Mouse (Mus musculus): ENCODE results near the gene Gm10521.
"Not testable (repeated sequence)": the region's sequence is repeated elsewhere in the genome, so short reads cannot be mapped to it uniquely, and the experiment has no call there.

The Gm10521 gene

GRCm38 (mm10) chr1:171895364-171895763 lies at the start of gene Gm10521:
TSS of gene Gm10521 (plus strand) at chr1:171895664.
- not testable (repeated sequence) for DNase-seq (ENCODE audit: low spot score)

GRCm38 (mm10) chr1:171848201-171848600 lies 47.3 kb upstream of the Gm10521 start:
- DNase-seq (ENCODE audit: low spot score), result no peak

- DNase-seq (ENCODE audit: low spot score), result no peak
Measured at GRCm38 (mm10) chr1:171848757-171849156, 46.7 kb upstream of the Gm10521 start.

GRCm38 (mm10) chr1:171849454-171849853 lies 46.0 kb upstream of the Gm10521 start:
- DNase-seq (ENCODE audit: low spot score), result no peak

- DNase-seq (ENCODE audit: low spot score), result no peak
Measured at GRCm38 (mm10) chr1:171865467-171865866, 30.0 kb upstream of the Gm10521 start.

GRCm38 (mm10) chr1:171886989-171887388 lies 8.5 kb upstream of the Gm10521 start:
- DNase-seq (ENCODE audit: low spot score), result no peak

- no peak for DNase-seq (ENCODE audit: low spot score)
Measured at GRCm38 (mm10) chr1:171904011-171904410, 8.5 kb downstream of the Gm10521 start.

- DNase-seq (ENCODE audit: low spot score), result peak; percentile 37
Measured at GRCm38 (mm10) chr1:171915638-171916458, 20.4 kb downstream of the Gm10521 start.

- DNase-seq (ENCODE audit: low spot score), result peak; percentile 49
Measured at GRCm38 (mm10) chr1:171917305-171918039, 22.0 kb downstream of the Gm10521 start, which contains the start of gene Slamf6. TSS of gene Slamf6 (plus strand) at chr1:171917515.

GRCm38 (mm10) chr1:171918136-171918920 lies 22.9 kb downstream of the Gm10521 start:
- no peak for DNase-seq (ENCODE audit: low spot score)

- peak; percentile 66 for DNase-seq (ENCODE audit: low spot score)
Measured at GRCm38 (mm10) chr1:171919193-171919592, 23.7 kb downstream of the Gm10521 start.

- DNase-seq (ENCODE audit: low spot score), result no peak
Measured at GRCm38 (mm10) chr1:171919901-171920510, 24.5 kb downstream of the Gm10521 start.

- DNase-seq (ENCODE audit: low spot score), result peak; percentile 66
Measured at GRCm38 (mm10) chr1:171920989-171921621, 25.6 kb downstream of the Gm10521 start.

GRCm38 (mm10) chr1:171921641-171922040 lies 26.2 kb downstream of the Gm10521 start:
- DNase-seq (ENCODE audit: low spot score), result peak; percentile 59

- no peak for DNase-seq (ENCODE audit: low spot score)
Measured at GRCm38 (mm10) chr1:171922844-171923243, 27.4 kb downstream of the Gm10521 start.

- no peak for DNase-seq (ENCODE audit: low spot score)
Measured at GRCm38 (mm10) chr1:171924900-171925299, 29.4 kb downstream of the Gm10521 start.

GRCm38 (mm10) chr1:171933851-171934250 lies 38.4 kb downstream of the Gm10521 start:
- no peak for DNase-seq (ENCODE audit: low spot score)

- DNase-seq (ENCODE audit: low spot score), result peak; percentile 64
Measured at GRCm38 (mm10) chr1:171938952-171939948, 43.8 kb downstream of the Gm10521 start.

GRCm38 (mm10) chr1:171940626-171941025 lies 45.2 kb downstream of the Gm10521 start:
- DNase-seq (ENCODE audit: low spot score), result no peak

GRCm38 (mm10) chr1:171946447-171946995 lies 51.1 kb downstream of the Gm10521 start:
- no peak for DNase-seq (ENCODE audit: low spot score)
